Mouse (Mus musculus): Measurements from ENCODE around the gene Bdp1.

Bdp1 gene

GRCm38 (mm10) chr13:99999078-99999477 lies 104.8 kb downstream of the Bdp1 start:
- DNase-seq, result no peak

- no peak for DNase-seq
Observed at GRCm38 (mm10) chr13:99998099-99998498, 105.8 kb downstream of the Bdp1 start.

GRCm38 (mm10) chr13:99989592-99989991 lies 114.3 kb downstream of the Bdp1 start:
- no peak for DNase-seq

DNA sequence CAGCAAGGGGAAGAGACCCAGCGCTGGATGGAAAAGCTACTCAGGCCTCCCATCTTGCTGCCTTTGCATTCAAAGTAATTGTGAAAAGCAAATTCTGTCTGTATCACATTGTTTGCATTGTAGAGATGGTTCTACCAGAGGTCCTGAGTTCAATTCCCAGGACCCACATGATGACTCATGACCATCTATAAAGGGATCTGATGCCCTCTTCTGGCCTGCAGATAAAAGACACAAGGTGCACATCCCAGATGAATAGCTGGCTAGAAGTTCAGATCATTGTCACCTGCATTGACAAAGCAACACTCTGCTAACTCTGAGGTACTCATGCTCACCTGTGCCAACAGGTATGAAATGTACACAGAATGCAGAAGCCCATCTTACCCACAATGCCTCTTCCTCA lies 120.5 kb downstream of the Bdp1 start:
- no peak for DNase-seq

DNA sequence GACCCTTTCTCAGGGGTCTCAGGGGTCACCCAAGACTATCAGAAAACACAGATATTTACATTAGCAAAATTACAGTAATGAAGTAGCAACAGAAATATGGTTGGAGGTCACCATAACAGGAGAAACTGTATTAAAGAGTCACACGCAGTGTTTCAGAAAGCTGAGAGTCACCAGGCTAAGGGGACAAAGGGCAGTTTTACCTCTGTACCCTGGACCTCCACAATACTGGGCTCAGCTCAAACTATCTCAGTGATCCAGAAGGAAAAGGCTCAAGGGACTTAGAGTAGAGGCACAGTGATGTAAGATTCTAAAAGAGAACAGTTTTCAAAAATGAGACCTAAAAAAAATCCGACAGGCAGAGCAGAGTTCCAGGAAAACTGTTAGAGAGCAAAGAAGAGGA lies 124.5 kb downstream of the Bdp1 start:
- no peak for DNase-seq

GRCm38 (mm10) chr13:99970089-99970488 lies 133.8 kb downstream of the Bdp1 start:
- DNase-seq, result no peak
